Mouse (Mus musculus) urinary bladder, postnatal 10 days (tissue): ENCODE measurements around the gene Tmem37.

Source experiments
- DNase-seq: peaks from one replicate; pipeline ENCODE4 v3.0.0; 2022; ENCODE audit warnings: low spot score

The Tmem37 gene

DNA sequence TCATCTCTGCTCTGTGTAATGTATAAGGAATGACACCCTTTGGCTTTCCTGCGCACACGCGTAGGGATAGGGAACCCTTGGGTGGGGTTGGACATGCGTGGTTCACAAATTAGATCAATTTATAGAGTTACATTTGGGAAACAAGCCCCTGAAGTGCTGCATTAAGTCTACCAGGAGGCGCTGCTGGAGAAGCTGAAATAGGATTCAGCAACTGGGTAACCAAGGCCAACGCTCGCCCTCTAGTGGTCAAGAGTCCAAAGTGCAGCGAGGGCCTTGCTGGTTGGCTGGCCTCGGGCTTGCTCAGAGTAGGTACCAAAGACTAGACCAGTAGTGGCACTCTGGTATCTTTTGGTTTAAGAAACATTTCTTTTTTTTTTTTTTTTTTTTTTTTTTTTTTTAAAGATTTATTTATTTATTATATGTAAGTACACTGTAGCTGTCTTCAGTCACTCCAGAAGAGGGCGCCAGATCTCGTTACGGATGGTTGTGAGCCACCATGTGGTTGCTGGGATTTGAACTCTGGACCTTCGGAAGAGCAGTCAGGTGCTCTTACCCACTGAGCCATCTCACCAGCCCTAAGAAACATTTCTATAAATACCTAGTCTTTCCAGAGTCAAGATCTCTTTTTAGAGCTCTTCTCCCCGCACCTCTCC, 19.7 kb upstream of the Tmem37 start:
- peak; percentile 71 for DNase-seq

DNA sequence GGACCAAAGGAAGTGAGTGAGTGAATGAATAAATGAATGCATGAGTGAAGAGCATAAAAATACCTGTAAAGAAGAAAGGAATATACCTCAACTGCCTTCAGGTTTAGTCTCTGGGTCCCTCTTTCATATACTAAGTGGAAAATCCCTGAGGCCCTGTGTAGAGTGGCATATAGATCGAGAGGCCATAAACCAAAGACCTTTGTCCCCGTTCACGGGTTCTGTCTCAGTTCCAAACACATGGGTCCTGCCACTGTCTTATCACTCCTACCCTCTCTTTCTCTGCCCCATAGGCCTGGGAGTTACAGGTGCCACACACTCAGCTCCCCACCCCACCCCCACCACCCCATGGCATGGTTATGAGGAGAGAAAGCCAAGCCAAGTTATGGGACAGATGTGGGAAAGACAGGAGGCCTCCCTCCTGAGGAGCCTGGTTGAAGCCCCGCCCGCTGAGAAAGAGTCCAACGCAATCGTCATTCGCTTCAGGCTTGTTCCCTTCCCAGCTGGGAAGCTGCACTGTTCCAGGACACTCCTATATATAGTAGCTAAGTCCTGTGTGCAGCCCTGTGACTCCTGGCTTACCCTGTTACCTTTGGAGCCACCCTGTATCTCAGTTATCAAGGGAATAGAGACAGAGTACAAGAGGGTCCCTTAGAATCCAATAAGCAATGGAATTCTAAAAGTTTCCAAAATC, 17.2 kb upstream of the Tmem37 start:
- DNase-seq = no peak

DNA sequence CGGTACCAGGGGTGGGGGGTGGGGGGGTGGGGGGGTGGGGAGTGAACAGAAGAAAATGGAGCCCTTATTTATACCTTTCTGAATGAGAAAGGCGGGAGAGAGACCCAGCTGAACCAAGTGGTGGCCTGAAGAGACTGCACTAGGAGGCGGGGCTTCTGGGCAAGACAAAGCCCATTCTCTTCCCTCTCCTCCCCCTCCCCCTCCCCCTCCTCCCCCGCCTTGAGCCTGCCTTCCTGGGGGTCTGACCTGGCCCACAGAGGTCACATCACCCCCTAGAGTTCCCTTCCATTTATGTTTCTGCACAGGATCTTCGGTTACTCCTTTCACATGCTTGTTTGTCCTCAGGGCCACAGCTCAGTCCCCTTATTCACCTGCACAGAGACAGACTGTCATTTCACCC, 15.3 kb upstream of the Tmem37 start:
- no peak for DNase-seq

DNA sequence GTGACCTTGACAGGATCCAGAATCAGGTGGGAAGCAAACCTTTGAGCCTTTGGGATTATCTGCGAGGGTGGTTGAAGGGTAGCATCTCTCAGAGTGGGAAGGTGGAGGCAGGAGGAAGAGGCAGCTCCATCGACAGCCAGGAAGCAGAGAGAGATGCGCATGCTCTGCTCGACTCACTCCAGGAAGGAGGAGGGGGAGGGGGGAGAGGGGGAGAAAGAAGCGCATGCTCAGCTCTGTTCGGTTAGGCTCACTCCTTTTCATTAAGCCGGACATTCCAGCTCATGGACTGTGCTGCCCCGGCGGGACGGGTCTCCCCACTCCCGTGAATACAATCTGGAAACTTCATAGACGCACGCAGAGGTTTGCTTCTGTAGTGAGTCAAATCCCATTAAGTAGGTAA, 12.8 kb upstream of the Tmem37 start:
- DNase-seq = no peak

DNA sequence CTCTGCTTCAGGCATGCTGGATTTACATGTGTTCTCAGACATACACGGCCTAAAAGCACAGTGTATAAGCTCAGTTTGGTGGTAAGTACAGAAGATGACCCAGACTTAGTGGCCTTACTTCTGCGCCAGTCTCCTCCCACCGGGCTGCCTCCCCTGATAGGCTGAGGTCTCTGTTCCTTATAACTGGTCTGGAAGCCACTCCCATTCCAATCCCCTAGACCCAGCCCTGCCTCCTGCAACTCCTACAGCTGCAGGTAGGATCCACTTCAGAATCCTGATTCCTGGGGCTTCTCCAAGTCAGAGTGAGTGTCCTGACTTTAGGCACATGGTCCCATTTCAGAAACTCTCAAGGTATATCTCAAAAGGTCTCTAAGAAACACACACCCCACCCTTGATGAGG, 11.8 kb upstream of the Tmem37 start:
- DNase-seq = no peak

DNA sequence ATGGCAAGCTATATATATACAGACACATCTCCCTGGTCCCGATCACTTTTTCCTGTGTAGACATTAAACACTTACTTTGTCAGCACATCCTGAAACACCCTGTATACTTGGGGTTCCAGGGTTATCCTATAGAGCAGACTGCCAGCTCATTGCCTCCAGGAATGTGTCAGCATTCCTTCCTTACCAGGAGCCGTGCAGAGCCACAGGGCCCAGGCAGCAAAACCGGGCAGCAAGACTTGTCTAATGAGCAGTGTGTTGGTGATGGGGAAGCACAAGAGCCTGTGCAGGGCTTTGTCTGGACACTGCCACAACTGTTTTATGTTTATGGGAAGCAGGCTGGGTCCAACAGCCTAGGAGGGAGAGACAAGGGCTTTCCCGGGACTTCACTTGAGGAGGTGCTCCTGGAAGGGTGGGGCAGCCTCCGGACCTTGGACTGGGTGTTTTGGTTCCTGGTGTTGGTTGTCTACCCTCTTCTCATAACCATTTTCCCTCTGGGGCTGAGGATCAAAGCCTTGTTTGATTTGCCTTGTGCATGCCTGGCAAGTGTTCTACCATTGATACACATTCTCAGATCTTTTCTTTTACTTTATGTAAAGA, 10.1 kb upstream of the Tmem37 start:
- DNase-seq = no peak

DNA sequence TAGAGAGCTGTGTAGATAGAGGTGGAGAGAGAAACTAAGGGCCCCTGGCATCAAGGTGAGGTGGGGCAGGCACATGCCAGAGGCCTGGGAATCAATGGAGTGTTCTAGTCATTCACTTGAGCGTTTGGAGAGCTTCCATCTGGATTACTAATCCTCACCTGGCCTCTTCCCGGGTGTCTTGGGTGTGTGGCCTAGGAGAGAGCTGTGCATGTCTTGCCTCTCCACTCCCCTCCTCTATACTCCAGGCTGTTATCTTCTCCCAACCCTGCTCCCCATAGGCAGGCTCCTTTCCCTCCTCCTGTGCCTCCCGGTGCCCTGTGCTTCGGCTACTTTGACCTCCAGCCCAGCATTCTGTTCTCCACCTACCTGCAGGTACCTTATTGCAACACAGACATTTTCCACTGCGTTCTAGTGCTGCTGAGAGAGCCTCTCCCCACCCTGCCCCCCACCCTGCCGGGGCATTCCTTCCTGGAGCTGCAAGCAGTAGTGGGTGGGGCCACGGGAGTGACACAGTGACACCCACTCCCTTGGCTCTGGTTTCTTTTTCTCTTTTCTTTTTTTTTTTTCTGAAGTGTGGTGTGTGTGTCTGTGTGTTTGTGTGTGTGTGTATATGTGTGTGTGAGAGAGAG, 9.2 kb upstream of the Tmem37 start:
- DNase-seq = no peak

DNA sequence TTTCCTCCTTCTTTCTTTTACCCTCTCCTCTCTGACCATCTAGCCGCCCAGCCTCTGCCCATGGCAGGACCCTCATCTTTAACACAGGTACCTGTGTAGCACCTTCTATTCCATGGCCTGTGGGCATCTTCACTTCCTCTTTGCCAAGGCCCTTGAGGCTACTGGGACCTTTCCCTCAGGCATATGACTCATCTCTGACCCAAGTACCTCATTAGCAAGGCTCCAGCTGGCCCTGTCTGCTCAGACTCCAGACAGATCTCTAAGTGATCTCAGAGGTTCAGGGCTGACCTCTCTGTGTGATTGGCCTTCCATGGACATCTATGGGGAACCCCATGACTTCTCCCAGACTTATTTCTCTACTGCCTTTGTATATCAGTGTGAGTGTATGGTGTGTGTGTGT, 6.8 kb upstream of the Tmem37 start:
- no peak for DNase-seq

DNA sequence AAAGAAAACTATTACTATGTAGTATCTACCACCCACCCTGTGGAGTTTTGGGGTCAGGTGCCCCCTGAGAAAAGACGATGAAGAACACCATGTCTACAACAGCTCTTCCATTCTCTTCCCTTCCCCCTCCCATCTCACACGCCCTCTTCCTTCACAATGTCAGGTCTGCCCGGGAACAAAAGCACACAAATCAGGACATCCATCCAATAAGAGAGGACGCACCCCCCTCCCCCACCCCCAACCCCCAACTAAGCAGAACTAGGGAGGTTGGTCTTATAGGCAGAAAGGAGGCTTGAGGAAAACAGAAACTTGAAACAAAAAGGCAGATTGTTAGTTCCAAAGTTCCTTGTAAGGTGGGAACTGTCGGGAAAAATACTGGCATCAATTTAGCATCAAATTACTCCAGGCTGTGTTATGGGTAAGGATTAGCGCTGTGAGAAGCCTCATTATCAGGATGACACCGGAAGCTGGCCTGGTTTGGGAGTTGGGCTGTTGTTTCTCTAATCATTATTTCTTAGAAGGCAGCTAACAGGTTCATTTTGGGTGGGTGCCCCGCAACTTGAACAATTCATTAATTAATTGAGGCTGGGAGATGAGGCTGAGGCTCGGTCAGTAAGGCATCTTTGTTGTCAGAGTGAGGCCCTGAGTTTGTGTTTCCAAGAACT, 4.0 kb upstream of the Tmem37 start:
- no peak for DNase-seq

DNA sequence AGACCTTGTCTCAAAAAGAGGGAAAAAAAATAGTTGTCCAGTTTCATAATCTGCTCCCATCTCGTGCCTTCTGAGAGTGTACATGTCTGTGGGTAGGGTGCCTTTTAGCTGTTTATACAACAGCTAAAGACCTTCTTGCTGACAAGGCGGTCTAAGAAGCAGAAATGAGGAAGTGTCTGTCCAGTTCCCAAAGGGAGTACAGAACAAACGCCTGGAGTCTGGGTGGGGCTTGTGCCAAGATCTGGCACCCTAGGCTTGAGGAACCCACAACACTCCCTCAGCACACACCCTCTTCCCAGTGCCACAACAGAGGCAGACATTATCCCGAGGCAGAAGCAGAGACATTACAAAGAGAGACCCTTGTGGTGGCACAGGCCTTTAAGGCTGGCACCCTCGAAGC, 1.6 kb upstream of the Tmem37 start:
- no peak for DNase-seq

DNA sequence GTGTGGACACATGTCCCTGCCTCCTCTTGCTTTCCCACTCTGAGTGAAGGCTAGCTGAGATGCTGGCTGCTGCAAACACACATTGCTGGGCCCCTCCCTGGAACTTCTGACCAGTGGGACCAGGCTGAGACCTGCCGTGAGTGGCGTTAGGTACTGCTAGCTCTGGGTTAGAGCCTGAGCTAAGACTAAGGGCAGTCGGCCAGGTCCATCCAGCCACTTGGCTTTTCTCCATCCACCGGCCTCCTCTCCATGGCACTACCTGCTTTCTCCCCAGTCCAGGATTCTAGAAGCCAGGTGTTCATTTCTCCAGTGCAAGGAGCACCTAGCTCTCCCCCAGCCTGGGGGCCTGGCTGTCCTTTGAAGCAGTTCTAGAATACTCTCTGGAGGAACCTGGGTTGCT, 1.1 kb upstream of the Tmem37 start:
- DNase-seq = no peak

DNA sequence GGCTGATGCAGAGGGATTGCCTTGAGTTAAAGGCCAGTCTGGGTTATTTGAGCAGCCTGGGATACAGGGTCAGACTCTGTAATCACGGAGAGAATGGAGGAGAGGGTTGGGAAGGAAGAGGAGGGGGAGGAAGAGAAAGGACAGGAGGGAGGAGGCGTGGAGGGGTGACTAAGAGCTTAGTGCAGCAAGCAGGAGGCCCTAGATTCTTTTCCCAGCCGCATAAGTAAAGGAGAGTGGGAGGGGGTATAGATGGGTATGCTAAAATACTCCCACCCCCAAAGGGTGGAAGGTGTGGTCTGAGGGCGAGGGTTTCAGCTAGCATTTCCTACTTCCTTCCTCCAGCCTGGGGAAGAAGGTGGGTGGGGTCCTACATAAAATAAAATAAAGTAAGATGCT, 431 bp upstream of the Tmem37 start:
- no peak for DNase-seq

DNA sequence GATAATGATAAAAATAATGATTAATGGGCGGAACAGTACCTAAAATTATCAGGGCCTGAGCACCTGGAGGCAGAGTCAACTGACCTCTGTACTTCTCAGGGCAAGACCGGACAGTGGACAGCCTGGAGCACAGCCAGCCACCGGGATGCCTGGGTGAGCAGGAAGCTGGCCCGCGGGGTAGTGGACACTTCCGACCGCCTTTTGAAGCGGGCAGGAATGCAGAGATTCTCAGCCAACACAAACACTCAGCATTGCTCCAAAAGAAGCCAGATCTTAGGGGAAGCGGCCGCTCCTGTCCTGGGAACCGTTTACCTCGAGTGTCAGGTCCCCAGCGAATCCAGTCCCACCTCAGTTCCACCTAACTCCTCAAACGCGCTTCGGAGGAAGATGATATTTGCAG, 974 bp downstream of the Tmem37 start:
- no peak for DNase-seq

DNA sequence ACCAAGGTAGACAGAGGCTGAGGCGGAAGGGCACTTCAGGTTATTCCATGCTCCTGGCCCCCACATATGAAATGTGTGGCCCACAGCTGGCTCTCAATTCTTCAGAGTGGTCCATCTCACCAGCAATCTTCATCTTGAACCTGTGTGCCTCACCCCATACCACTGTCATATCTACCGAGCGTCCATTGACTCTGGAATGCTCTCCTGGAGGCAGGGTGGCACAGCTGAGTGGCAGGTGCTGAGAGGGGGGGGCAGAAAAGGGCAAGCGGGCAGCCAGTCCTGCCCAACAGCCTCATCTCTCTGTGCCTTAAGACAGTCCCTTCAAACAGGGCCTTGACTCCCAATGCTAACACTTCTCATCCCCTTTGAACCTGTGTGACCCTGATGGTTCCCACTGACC, 2.7 kb downstream of the Tmem37 start:
- DNase-seq = no peak

DNA sequence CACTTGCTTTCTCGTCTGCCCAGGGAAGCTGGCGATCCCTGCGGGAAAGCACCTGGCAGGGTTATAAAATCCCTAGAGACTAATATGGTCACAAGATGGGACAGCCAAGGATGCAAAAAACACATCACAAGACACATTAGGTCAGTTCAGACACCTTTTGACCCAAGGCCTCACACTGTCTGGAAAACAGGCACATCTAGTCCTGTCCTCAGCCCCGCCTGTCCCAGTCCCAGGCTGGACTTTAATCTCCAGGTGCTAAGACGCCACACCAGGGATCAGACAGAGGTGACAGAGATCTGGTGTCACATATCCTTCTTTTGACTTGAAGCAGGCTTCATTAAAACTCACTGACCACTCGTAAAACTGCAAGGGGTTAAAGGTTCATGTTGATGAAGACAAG, 3.7 kb downstream of the Tmem37 start:
- DNase-seq = no peak

DNA sequence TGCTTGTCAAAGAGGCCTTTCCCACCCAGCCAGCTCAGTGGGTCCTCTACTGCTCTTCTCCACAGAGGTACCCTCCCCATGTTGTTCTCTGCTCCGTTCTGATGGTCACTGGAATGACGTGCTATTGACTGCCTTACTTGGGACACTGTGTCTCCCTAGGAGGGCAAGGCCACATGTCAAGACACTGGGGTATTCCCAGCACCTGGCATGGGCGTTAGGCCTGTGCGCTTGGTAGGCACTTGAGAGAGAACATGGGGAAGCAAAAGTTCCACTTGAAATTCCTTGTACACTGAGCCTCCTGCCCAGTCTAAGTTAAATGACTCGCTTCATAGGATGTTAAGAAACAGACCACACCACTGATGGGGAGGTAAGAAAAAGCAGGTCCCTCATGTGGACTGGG, 4.8 kb downstream of the Tmem37 start:
- DNase-seq = no peak

DNA sequence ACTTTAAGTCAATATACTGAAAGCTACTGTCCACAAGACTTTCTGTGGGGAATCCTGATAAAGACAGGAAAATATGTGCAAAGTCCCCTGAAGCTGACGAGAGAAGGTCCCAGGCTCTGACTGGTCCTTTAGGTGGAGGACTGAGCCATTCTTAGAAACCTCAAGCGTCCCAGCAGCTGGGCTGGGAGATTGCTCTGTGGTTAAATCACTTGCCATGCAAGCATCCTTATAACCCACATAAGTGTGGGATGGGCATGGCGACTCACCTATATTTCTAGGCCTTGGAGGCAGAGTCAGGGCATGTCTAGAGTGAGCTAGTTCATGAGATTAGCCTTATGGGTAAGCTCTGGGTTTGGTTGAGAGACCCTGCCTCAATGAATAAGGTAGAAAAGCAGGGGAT, 7.2 kb downstream of the Tmem37 start:
- no peak for DNase-seq

DNA sequence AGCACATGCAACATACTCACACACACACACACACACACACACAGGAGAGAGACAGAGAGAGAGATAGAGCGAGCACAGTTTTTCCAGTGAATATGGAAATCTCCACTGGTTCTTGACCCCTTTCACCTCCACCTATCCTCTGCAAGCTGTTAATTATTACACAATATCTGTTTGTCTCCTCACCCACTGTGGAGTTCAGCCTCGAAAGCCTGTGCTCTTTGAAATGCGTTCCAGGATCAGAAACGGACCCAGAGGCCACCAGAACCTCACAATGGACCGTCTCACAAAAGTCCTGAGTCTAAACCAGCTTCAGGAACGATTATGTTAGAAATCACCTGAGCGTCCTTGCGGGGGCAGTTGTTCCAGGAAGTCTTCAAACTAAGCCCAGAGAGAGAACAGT, 7.7 kb downstream of the Tmem37 start:
- DNase-seq = no peak

DNA sequence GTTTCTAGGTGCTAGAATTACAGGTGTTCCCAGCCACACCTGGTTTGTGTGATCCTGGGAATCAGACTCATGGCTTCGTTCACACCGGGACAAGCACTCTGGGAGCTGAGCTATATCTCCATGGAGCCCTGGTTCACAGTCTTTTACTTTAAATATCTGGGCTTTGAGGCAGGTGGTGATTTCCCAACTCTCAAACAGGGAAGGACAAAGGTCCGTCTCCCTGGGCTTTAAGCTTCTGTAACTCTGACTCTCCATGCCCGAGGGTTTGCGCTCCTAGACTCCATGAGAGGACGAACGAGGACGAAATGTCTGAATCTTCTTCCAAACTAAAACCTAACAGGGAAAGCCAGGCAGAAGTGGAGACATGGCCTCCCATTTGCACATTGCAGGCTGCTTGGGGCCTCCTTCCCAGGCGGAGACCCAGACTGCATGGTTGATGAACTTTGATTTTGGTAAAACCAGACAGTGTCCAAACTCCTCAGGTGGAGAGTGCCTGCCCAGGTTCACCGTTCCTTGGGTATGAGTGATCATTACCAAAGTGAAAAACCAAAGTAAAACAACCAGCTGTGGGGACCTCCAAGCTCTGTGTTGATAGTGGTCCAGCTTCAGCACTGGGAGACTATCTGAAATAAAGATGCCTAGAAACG, 9.7 kb downstream of the Tmem37 start:
- DNase-seq = no peak

DNA sequence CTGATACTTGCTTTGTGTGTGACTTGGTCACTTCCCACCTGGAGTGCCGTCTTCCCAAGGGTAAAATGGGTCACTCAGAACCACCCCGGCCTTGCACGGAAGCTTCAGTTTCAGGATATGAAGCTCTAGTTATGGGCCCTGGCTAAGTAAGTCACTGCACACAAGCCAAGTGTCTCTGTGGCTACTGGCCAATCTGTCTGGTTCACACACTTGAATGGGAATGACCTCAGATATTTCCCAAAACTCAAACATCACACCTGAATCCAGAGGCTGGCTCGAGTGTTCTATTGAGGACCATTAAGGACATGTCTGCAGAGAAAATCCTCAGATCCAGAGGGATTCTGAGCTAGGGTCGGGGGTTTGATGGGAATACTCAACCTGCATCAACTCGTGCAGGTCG, 11.6 kb downstream of the Tmem37 start:
- DNase-seq = no peak

DNA sequence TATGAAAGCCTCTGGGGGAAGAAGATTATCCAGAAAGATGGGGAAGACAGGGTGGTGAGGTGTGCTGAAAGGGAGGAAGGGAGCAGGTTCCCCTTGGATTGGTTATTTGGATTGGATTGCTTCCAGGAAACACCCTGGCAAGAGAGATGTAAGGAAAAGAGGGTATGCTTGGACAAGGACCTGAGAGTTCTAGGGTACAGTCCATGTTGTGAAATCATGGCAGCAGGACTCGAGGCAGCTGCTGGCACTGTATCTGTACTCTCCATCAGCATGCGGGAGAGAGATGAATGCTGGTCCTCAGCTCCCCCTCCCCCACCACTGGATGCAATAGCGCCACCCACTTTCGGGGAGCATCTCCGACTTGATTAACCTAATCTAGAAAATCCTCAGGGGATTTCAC, 13.2 kb downstream of the Tmem37 start:
- DNase-seq = no peak

DNA sequence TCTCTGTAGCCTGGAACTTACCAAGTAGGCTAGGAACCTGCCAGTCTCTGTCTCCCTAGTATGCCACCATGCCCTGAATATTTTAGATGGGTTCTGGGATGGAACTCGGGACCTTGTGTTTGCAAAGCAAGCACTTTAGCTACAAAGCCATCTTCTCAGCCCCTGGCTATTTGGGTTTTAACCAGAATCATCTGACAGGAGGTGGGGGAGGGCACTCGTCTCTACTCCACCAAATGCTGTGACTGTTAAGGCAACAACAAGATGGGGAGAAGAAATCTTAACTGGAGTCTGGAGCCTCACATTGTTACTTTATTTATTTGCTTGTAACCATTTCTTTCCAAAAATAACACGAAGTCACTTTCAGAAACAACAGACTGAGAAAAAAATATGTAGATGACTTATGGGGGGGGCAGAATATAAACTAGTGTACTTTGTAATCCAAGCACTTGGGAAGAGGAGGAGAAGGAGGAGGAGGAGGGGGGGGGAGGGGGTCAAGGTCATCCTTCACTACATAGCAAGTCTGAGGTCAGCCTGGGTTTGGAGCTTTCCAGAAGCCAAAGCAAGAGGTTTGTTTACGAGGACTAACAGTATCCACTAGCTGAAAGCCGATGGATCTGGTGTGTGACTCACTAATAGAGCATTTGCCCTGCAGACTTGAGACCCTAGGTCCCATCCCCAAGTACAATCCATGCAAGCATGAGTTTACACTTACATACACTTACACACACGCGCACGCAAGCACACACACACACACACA, 16.0 kb downstream of the Tmem37 start:
- DNase-seq = no peak
